Mouse (Mus musculus): ENCODE measurements around the gene Calcoco2. TPM values are rescaled to one million over a fixed set of nuclear protein-coding genes. Genes with fewer than 3 reads are reported as not detected.
"Not testable (repeated sequence)": the region's sequence is repeated elsewhere in the genome, so short reads cannot be mapped to it uniquely, and the experiment has no call there.

Gene Calcoco2
- polyA plus RNA-seq, 1 experiment: not detected

DNA sequence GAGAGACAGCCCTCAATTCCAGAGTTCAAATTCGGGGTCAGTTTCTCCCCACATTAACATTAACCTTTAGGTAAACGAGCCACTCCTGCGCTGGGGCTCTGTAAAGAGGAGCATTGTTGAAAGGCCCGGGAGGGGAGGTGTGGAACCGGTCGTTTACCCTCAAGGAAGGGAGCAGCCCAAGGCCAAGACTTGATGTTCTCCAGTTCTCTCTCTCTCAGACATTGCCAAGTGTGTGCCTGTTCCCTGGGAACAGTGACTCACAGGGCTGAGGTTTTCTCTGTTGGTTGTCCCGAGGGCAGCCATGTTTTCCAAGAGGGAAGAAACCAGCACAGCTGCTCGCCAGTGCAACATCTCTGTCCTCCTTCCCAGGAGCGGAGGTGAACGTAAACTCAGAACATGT is 18.8 kb upstream of the Calcoco2 start:
- no peaks in the 10 kb centered on the region for H3K27me3 ChIP-seq (replicated peaks; ENCODE audit: control insufficient read depth, insufficient read depth, low read length)
- no peak for DNase-seq
- TF ChIP-seq POLR2A (IDR thresholded peaks at IDR 0.05; ENCODE audit: low read depth, low read length) (no peak), CTCF (conservative IDR thresholded peaks at IDR 0.05; ENCODE audit: insufficient read depth, insufficient read length, low read depth, low read length) (no peak)
- no peak overlapping the region for H3K4me3 ChIP-seq (ENCODE audit: insufficient read depth, low read depth, low read length)
- no peaks in the 10 kb centered on the region for H3K4me1 ChIP-seq (ENCODE audit: control insufficient read depth, insufficient read depth, low read length)
- no peak overlapping the region for H3K27ac ChIP-seq (ENCODE audit: insufficient read depth, low read depth, low read length)
- 64% methylated on average over 10 of the region's 10 CpGs for WGBS
- no peaks in the 10 kb centered on the region for H3K36me3 ChIP-seq (ENCODE audit: control insufficient read depth, insufficient read depth, low read length)

DNA sequence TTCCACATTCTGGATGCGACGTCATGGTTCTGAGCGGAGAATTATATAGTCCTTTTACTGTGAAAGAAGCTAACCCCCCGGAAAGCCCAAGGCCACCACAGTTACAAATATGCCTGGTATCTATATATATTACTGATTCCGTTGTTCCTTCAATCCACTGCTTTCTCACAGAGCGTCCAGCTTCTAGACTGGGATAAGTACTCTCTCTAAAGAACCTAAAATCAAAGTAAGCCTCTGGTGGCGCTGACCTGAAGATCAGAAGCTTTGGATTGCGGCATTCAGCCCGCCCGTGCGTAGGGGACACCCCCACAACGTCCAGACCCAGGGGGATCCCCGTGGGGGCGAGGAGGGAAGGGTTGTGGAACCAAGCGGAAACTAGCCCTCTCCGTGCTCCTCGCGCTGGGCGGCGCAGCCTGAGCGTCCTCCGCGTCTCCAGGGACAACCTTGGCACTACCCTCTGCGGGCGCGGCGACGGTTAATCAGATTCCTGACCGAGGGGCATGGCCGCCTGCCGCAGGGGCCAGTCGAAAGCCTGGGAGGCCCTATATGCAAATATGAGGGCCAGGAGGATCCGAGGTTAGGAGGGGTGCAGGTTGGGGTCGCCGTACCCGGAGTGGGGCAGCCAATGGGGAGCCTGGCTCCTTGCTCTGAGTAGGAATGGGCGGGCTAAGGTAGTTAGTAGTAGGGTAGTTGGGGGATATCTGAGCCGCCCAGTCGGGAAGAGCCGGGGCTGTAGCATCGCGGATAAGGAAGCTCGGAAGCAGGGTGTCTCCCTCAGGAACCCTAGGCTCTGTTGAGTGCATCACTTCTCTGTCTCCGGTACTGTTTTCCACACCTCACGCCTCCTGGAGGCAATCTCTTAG is 12.5 kb upstream of the Calcoco2 start:
- no peak overlapping the region for H3K27ac ChIP-seq (ENCODE audit: insufficient read depth, low read depth, low read length)
- peaks cover 5% of the 10 kb centered on the region for H3K27me3 ChIP-seq (replicated peaks; ENCODE audit: control insufficient read depth, insufficient read depth, low read length)
- no peaks in the 10 kb centered on the region for H3K36me3 ChIP-seq (ENCODE audit: control insufficient read depth, insufficient read depth, low read length)
- H3K4me1 ChIP-seq (ENCODE audit: control insufficient read depth, insufficient read depth, low read length): peaks cover 3% of the 10 kb centered on the region; the same call in 1 of the 2 replicates
- no peak for TF ChIP-seq POLR2A (IDR thresholded peaks at IDR 0.05; ENCODE audit: low read depth, low read length)
- H3K4me3 ChIP-seq (ENCODE audit: insufficient read depth, low read depth, low read length): peak overlapping the region; percentile 17; the same call in 1 of the 2 replicates
- peak; percentile 31 for DNase-seq
- 5% methylated on average over 45 of the region's 45 CpGs for WGBS

DNA sequence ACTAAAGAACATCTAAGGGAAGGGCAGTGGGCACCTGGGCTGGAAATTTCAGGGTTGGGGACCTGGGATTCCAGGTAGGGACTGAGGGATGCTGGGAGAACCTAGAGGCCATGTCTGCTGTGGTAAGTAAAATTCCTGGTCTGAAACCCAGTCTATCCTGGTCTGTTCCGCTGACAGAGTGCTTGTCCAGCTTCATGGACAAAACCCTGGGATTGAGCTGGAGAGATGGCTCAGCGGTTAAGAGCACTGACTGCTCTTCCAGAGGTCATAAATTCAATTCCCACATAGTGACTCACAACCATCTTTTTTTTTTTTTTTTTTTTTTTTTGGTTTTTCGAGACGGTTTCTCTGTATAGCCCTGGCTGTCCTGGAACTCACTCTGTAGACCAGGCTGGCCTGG is 11.0 kb upstream of the Calcoco2 start:
- H3K4me3 ChIP-seq (ENCODE audit: insufficient read depth, low read depth, low read length); H3K4me1 ChIP-seq (ENCODE audit: control insufficient read depth, insufficient read depth, low read length); DNase-seq; H3K27ac ChIP-seq (ENCODE audit: insufficient read depth, low read depth, low read length); H3K27me3 ChIP-seq (replicated peaks; ENCODE audit: control insufficient read depth, insufficient read depth, low read length); H3K36me3 ChIP-seq (ENCODE audit: control insufficient read depth, insufficient read depth, low read length): not testable (repeated sequence)
- WGBS: 65% methylated on average over 4 of the region's 4 CpGs

DNA sequence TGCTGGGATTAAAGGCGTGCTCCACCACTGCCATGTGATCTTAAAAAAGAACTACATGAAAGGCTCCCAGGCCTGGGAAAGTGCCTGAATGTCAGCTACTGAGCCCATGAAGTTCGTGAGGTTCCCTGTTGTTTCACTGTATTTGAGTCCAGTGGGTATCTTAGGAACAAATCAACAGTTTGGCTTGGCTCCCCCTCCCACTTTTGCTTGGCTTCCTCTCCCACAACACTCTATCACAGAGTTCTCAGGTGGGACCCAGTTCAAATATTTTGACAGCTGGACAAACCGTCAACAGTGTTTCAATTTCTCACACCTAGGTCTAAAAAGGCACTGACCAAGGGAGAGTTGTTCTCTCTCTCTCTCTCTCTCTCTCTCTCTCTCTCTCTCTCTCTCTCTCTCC is 7.6 kb upstream of the Calcoco2 start:
- TF ChIP-seq CTCF (conservative IDR thresholded peaks at IDR 0.05; ENCODE audit: insufficient read depth, insufficient read length, low read depth, low read length) (no peak), POLR2A (IDR thresholded peaks at IDR 0.05; ENCODE audit: low read depth, low read length) (no peak)
- Histone ChIP-seq H3K4me1 (ENCODE audit: control insufficient read depth, insufficient read depth, low read length) (peaks cover 3% of the 10 kb centered on the region; the same call in 1 of the 2 replicates), H3K27me3 (replicated peaks; ENCODE audit: control insufficient read depth, insufficient read depth, low read length) (peaks cover 5% of the 10 kb centered on the region), H3K4me3 (ENCODE audit: insufficient read depth, low read depth, low read length) (no peak overlapping the region), H3K36me3 (ENCODE audit: control insufficient read depth, insufficient read depth, low read length) (no peaks in the 10 kb centered on the region), H3K27ac (ENCODE audit: insufficient read depth, low read depth, low read length) (no peak overlapping the region)
- WGBS: 79% methylated on average over 3 of the region's 3 CpGs
- no peak for DNase-seq

DNA sequence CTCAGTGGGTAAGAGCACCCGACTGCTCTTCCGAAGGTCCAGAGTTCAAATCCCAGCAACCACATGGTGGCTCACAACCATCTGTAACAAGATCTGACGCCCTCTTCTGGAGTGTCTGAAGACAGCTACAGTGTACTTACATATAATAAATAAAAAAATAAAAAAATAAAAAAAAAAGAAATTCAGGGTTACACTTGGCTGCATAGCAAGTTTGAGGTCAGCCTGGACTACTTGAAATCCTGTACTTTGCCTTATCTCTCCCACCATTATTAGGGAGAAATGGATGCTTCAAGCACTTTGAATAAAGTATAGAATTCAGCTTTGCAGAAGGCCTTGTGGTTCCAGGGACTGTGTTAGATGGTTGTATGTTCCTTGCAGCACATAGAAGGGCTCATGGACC is 5.2 kb upstream of the Calcoco2 start:
- WGBS: 81% methylated on average over 3 of the region's 3 CpGs
- not testable (repeated sequence) for H3K36me3 ChIP-seq (ENCODE audit: control insufficient read depth, insufficient read depth, low read length)

DNA sequence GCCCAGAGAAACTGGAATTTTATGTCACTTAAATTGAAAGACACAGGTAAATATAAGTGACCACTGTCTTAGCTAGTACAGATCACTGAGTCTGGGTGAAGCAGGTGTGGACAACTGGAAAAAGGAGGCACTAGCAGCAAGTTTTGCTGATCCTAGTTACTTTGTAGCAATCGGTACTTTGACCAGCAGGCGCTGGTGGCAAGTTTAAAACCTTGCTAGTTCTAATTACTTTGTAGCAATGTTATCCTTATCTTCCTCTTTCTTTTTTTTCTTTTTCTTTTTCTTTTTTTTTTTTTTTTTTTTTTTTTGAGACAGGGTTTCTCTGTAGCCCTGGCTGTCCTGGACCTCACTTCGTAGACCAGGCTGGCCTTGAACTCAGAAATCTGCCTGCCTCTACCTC is 4.4 kb upstream of the Calcoco2 start:
- no peak overlapping the region for H3K4me3 ChIP-seq (ENCODE audit: insufficient read depth, low read depth, low read length)
- no peaks in the 10 kb centered on the region; the same call in 1 of the 2 replicates for H3K27me3 ChIP-seq (replicated peaks; ENCODE audit: control insufficient read depth, insufficient read depth, low read length)
- no peaks in the 10 kb centered on the region for H3K4me1 ChIP-seq (ENCODE audit: control insufficient read depth, insufficient read depth, low read length)
- DNase-seq: no peak
- H3K27ac ChIP-seq (ENCODE audit: insufficient read depth, low read depth, low read length): no peak overlapping the region
- WGBS: 89% methylated on average over 3 of the region's 3 CpGs
- H3K36me3 ChIP-seq (ENCODE audit: control insufficient read depth, insufficient read depth, low read length): no peaks in the 10 kb centered on the region
- TF ChIP-seq POLR2A (IDR thresholded peaks at IDR 0.05; ENCODE audit: low read depth, low read length) (no peak), CTCF (conservative IDR thresholded peaks at IDR 0.05; ENCODE audit: insufficient read depth, insufficient read length, low read depth, low read length) (no peak)

More for the DNA sequence above, 5.2 kb upstream of the Calcoco2 start:
- H3K27ac ChIP-seq (ENCODE audit: insufficient read depth, low read depth, low read length); H3K4me1 ChIP-seq (ENCODE audit: control insufficient read depth, insufficient read depth, low read length); DNase-seq; H3K27me3 ChIP-seq (replicated peaks; ENCODE audit: control insufficient read depth, insufficient read depth, low read length); H3K4me3 ChIP-seq (ENCODE audit: insufficient read depth, low read depth, low read length): not testable (repeated sequence)

DNA sequence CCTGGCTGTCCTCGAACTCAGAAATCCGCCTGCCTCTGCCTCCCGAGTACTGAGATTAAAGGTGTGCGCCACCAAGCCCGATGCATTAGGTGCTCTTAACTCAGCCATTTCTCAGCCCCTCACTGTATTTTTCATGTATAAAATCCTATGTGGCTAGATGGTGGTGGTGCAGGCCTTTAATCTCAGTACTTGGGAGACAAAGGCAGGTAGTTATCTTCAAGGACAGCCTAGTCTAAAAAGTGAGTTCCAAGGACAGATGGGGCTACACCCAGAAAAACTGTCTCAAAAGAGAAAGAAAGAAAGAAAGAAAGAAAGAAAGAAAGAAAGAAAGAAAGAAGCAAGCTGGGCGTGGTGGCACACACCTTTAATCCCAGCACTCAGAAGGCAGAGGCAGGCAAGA is 3.7 kb upstream of the Calcoco2 start:
- no peak overlapping the region for H3K27ac ChIP-seq (ENCODE audit: insufficient read depth, low read depth, low read length)
- H3K36me3 ChIP-seq (ENCODE audit: control insufficient read depth, insufficient read depth, low read length): no peaks in the 10 kb centered on the region
- no peak for TF ChIP-seq POLR2A (IDR thresholded peaks at IDR 0.05; ENCODE audit: low read depth, low read length)
- no peak for TF ChIP-seq CTCF (conservative IDR thresholded peaks at IDR 0.05; ENCODE audit: insufficient read depth, insufficient read length, low read depth, low read length)
- DNase-seq: no peak
- no peaks in the 10 kb centered on the region; the same call in 1 of the 2 replicates for H3K27me3 ChIP-seq (replicated peaks; ENCODE audit: control insufficient read depth, insufficient read depth, low read length)
- no peak overlapping the region for H3K4me3 ChIP-seq (ENCODE audit: insufficient read depth, low read depth, low read length)
- no peaks in the 10 kb centered on the region for H3K4me1 ChIP-seq (ENCODE audit: control insufficient read depth, insufficient read depth, low read length)
- 86% methylated on average over 6 of the region's 6 CpGs for WGBS
